ENCODE assay signal across 9 mouse cellular contexts in genomic region chr13:113870403-113870802, GRCm38 (mm10).
DNase-seq lines count a peak whose midpoint lies in the region; ATAC-seq and TF ChIP-seq lines count a peak whose summit lies in the region.
"Had no signal": no experiment of that assay in that cellular context is flagged by ENCODE, and none has a peak within 500 bp of the region (broad histone marks: within the 10 kb centered on the region; RNA-seq: fewer than 3 reads in every experiment).

No protein-coding gene starts in this region.

- no peak overlapping the region for H3K27ac ChIP-seq in testis, adult 2 months (ENCODE audit: control insufficient read depth, insufficient read depth, low read depth, low read length)

- DNase-seq in testis, postnatal 10 days (ENCODE audit: low spot score) = no peak
- DNase-seq in neural tube, embryonic 10.5 days (ENCODE audit: extremely low spot score, low spot score) = no peak
- no peak for DNase-seq in adrenal gland, adult 2 months
- DNase-seq in cerebellum, adult 18-20 months = no peak
- DNase-seq: cerebellum, postnatal 36 days; forebrain, postnatal 0 days had no signal

- peak; percentile 87 to 90 for ATAC-seq in hematopoietic stem cell, adult 5-6 weeks (replicated peaks in 1 of 2; ENCODE audit: insufficient read depth in 1 of 2, low FRiP score in 2 of 2, low TSS enrichment in 1 of 2, low read depth in 1 of 2, poor library complexity in 2 of 2, severe bottlenecking in 2 of 2)
- peak; percentile 70 for ATAC-seq in megakaryocyte progenitor cell, adult 5-6 weeks (replicated peaks; ENCODE audit: poor library complexity)
- ATAC-seq: forebrain, postnatal 0 days had no signal

- H3K27me3 ChIP-seq in testis, adult 2 months (ENCODE audit: control insufficient read depth, insufficient read depth, low read length) = no peaks in the 10 kb centered on the region

- H3K4me1 ChIP-seq in testis, adult 2 months (ENCODE audit: control insufficient read depth, insufficient read depth, low read length) = peaks cover 7% of the 10 kb centered on the region

- no peak for TF ChIP-seq CTCF in testis, adult 2 months (IDR thresholded peaks at IDR 0.05; ENCODE audit: control insufficient read depth, insufficient read depth, insufficient replicate concordance, low read depth, low read length)

- no peaks in the 10 kb centered on the region for H3K36me3 ChIP-seq in testis, adult 2 months (ENCODE audit: control insufficient read depth, insufficient read depth, low read length)

- no peak for TF ChIP-seq POLR2A in testis, adult 2 months (IDR thresholded peaks at IDR 0.05; ENCODE audit: control insufficient read depth, low read depth, low read length)

- H3K4me3 ChIP-seq in testis, adult 2 months (ENCODE audit: control insufficient read depth, low read depth, low read length) = peak overlapping the region; percentile 30
